Mouse (Mus musculus) E14TG2a.4 (cell line): ENCODE data around the gene Mipol1.

Experiments used
- CTCF ChIP-seq: conservative IDR thresholded peaks from 2 replicates; pipeline ENCODE4 v1.5.1; 2014; ENCODE audit warnings: low read length
- NANOG ChIP-seq: IDR thresholded peaks from 2 replicates; pipeline ENCODE4 v1.6.1; 2014; ENCODE audit warnings: borderline replicate concordance, low read length, mixed read lengths
- POU5F1 ChIP-seq: IDR thresholded peaks from 2 replicates; pipeline ENCODE4 v1.6.1; 2014; ENCODE audit warnings: low read length, borderline replicate concordance

- no peak for TF ChIP-seq CTCF
- no peak for TF ChIP-seq NANOG
- no peak for TF ChIP-seq POU5F1
These were observed 157.5 kb downstream of the Mipol1 start for GRCm38 (mm10) chr12:57387588-57388292.
